Mouse (Mus musculus): ENCODE data around the gene Krtap3-1. TPM values are rescaled to one million over a fixed set of nuclear protein-coding genes. Genes with fewer than 3 reads are reported as not detected.

The Krtap3-1 gene
- not detected in 2 replicates for polyA plus RNA-seq (2015; fragmentation: Nextera tagmentation; extraction: Ambion mirVana)

GRCm38 (mm10) chr11:99566530-99566929 lies at the start of gene Krtap3-1:
Gene Krtap3-1 (minus strand): TSS chr11:99566630.

GRCm38 (mm10) chr11:99614796-99615363 lies 48.5 kb upstream of the Krtap3-1 start, which contains the start of gene Krtap2-4:
Gene Krtap2-4 (minus strand): TSS chr11:99614846.

GRCm38 (mm10) chr11:99610089-99610488 lies 43.7 kb upstream of the Krtap3-1 start, which contains the start of gene Gm11937:
Gene Gm11937 (minus strand): TSS chr11:99610189.

GRCm38 (mm10) chr11:99603208-99603607 lies 36.8 kb upstream of the Krtap3-1 start, which contains the start of gene Gm11938:
Gene Gm11938 (minus strand): TSS chr11:99603308.

GRCm38 (mm10) chr11:99597742-99598141 lies 31.3 kb upstream of the Krtap3-1 start, which contains the start of gene Krtap9-3:
Gene Krtap9-3 (minus strand): TSS chr11:99598105.

DNA sequence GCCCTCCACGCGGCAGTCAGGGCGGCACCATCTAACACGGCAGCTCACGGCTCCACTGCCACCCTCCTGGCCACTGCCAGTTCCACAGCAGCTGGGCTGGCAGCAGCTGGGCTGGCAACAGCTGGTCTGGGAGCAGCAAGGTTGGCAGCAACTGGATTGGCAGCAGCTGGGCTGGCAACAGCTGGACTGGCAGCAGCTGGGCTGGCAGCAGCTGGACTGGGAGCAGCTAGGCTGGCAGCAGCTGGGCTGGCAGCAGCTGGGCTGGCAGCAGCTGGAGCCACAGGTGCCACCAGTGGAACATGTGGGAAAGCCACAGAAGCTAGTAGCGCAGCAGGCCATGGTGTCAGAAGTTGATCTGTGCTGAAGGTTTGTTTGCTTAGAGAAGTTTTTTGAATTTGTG lies 24.6 kb upstream of the Krtap3-1 start, which contains the start of gene Krtap1-3:
Krtap1-3 (minus strand) TSS at position 359 of the 400 bp plus-strand sequence.

DNA sequence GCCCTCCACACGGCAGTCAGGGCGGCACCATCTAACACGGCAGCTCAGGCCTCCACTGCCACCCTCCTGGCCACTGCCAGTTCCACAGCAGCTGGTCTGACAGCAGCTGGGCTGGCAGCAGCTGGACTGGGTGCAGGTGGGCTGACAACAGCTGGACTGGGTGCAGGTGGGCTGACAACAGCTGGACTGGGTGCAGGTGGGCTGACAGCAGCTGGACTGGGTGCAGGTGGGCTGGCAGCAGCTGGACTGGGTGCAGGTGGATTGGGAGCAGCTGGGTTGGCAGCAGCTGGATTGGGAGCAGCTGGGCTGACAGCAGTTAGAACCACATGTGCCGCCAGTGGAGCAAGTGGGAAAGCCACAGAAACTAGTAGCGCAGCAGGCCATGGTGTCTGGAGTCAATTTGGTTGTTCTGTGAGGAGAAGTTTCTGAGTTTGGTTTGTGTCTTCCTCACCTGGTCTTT lies 16.8 kb upstream of the Krtap3-1 start, which contains the start of gene Krtap1-4:
Krtap1-4 (minus strand) TSS at position 410 of the 460 bp plus-strand sequence.

GRCm38 (mm10) chr11:99580636-99581035 lies 14.2 kb upstream of the Krtap3-1 start, which contains the start of gene Krtap1-5:
Gene Krtap1-5 (minus strand): TSS chr11:99581016.

DNA sequence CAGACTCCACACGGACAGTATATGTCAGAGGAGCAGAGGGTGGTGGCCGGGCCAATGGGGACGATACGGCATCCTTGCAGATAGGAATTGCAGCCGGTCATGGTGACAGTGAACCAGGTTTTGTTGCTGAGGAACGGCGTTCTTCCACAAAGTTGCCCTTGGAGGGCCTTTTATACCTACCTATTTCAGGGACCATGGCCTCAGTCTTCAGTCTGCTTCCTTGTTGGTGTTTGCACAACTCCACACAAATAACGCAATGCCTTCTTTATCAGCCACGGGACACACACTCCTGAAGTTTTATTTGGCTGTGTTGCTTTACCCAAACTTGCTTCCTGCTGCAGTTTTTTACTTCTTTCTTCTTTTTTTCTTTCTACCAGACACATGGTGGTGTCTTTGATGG lies 7.1 kb downstream of the Krtap3-1 start, which contains the start of gene Gm11939:
Gm11939 (minus strand) TSS at position 101 of the 400 bp plus-strand sequence.

DNA sequence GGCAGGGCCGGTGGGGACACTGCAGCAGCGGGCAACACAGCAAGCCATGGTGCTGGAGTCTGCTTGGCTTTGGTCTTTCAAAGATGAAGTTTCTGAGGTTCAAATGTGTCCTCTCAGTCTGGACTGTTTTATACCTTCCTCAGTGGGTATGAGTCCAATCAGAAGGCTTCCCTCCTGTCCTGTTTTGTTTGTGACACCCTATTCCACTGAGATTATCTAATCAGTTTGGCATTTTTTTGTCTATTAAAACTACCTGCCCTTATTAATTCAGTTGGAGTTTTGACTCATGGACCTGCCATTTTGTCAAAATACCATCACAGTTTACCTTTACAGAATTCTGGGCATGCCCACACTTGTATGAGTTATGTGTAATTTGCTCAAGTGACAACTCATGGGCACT lies 9.7 kb downstream of the Krtap3-1 start, which contains the start of gene Krtap3-2:
Krtap3-2 (minus strand) TSS at position 101 of the 400 bp plus-strand sequence.

GRCm38 (mm10) chr11:99550765-99551164 lies 15.7 kb downstream of the Krtap3-1 start, which contains the start of gene Krtap3-3:
Gene Krtap3-3 (minus strand): TSS chr11:99550865.

DNA sequence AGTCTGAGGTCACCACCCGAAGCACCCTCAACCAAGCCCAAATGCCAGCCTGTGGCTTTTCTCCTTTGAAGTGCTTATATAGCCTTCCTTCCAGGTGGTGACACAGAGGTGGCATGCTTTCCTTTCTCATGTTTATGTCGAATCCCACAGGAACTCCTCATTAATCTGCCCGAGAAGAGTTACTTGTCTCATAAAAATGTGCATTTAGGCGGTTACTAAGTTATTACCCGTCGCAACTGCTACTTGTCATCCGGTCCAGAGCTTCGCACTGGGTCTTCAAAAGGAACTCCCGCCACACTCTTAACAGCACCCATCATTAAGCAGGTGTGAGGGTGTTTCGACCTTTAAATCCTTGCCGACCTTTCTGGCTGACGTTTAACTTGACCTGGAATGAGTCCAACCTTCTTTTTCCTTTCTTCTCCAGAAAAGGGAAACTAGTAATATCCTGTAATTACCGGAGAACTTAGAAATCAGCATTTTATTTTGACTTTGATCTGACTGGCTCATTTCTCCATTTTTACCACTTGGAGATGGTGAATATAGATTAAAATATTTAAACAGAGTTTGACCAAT lies 45.1 kb downstream of the Krtap3-1 start, which contains the start of gene Krt39:
Krt39 (minus strand) TSS at position 51 of the 573 bp plus-strand sequence.

Other genes with a start within 250 kb of the Krtap3-1 start
- not detected in 2 replicates for gene Krt25, start 243.7 kb downstream of the Krtap3-1 start, polyA plus RNA-seq (2015; fragmentation: Nextera tagmentation; extraction: Ambion mirVana)
- gene Krt26, start 228.7 kb downstream of the Krtap3-1 start, polyA plus RNA-seq (2015; fragmentation: Nextera tagmentation; extraction: Ambion mirVana) = not detected in 2 replicates
- gene Krt27, start 215.5 kb downstream of the Krtap3-1 start, polyA plus RNA-seq (2015; fragmentation: Nextera tagmentation; extraction: Ambion mirVana) = not detected in 2 replicates
- gene Krt28, start 191.7 kb downstream of the Krtap3-1 start, polyA plus RNA-seq (2015; fragmentation: Nextera tagmentation; extraction: Ambion mirVana) = not detected in 2 replicates
- 12.9 and 155 TPM in 2 replicates for gene Krt10, start 177.3 kb downstream of the Krtap3-1 start, polyA plus RNA-seq (2015; fragmentation: Nextera tagmentation; extraction: Ambion mirVana)
- 2.1 TPM in 1 of 2 replicates, not detected in the other for gene Krt12, start 144.4 kb downstream of the Krtap3-1 start, polyA plus RNA-seq (2015; fragmentation: Nextera tagmentation; extraction: Ambion mirVana)
- gene Krt20, start 128.5 kb downstream of the Krtap3-1 start, polyA plus RNA-seq (2015; fragmentation: Nextera tagmentation; extraction: Ambion mirVana) = 0.13 TPM in 1 of 2 replicates, not detected in the other
- 3.5 TPM in 1 of 2 replicates, not detected in the other for gene Krt23, start 73.5 kb downstream of the Krtap3-1 start, polyA plus RNA-seq (2015; fragmentation: Nextera tagmentation; extraction: Ambion mirVana)
- gene Krt39, start 45.3 kb downstream of the Krtap3-1 start, polyA plus RNA-seq (2015; fragmentation: Nextera tagmentation; extraction: Ambion mirVana) = not detected in 2 replicates
- not detected in 2 replicates for gene Krt40, start 23.5 kb downstream of the Krtap3-1 start, polyA plus RNA-seq (2015; fragmentation: Nextera tagmentation; extraction: Ambion mirVana)
- gene Krtap3-3, start 15.8 kb downstream of the Krtap3-1 start, polyA plus RNA-seq (2015; fragmentation: Nextera tagmentation; extraction: Ambion mirVana) = not detected in 2 replicates
- gene Krtap3-2, start 9.8 kb downstream of the Krtap3-1 start, polyA plus RNA-seq (2015; fragmentation: Nextera tagmentation; extraction: Ambion mirVana) = not detected in 2 replicates
- gene Gm11939, start 7.2 kb downstream of the Krtap3-1 start, polyA plus RNA-seq (2015; fragmentation: Nextera tagmentation; extraction: Ambion mirVana) = not detected in 2 replicates
- gene Krtap1-5, start 14.4 kb upstream of the Krtap3-1 start, polyA plus RNA-seq (2015; fragmentation: Nextera tagmentation; extraction: Ambion mirVana) = not detected in 2 replicates
- not detected in 2 replicates for gene Krtap1-4, start 17.0 kb upstream of the Krtap3-1 start, polyA plus RNA-seq (2015; fragmentation: Nextera tagmentation; extraction: Ambion mirVana)
- gene Krtap1-3, start 24.7 kb upstream of the Krtap3-1 start, polyA plus RNA-seq (2015; fragmentation: Nextera tagmentation; extraction: Ambion mirVana) = not detected in 2 replicates
- gene Krtap9-3, start 31.5 kb upstream of the Krtap3-1 start, polyA plus RNA-seq (2015; fragmentation: Nextera tagmentation; extraction: Ambion mirVana) = not detected in 2 replicates
- gene Gm11938, start 36.7 kb upstream of the Krtap3-1 start, polyA plus RNA-seq (2015; fragmentation: Nextera tagmentation; extraction: Ambion mirVana) = not detected in 2 replicates
- not detected in 2 replicates for gene Gm11937, start 43.6 kb upstream of the Krtap3-1 start, polyA plus RNA-seq (2015; fragmentation: Nextera tagmentation; extraction: Ambion mirVana)
- not detected in 2 replicates for gene Krtap2-4, start 48.2 kb upstream of the Krtap3-1 start, polyA plus RNA-seq (2015; fragmentation: Nextera tagmentation; extraction: Ambion mirVana)
- not detected in 2 replicates for gene Gm11562, start 53.8 kb upstream of the Krtap3-1 start, polyA plus RNA-seq (2015; fragmentation: Nextera tagmentation; extraction: Ambion mirVana)
- gene Krtap4-1, start 61.6 kb upstream of the Krtap3-1 start, polyA plus RNA-seq (2015; fragmentation: Nextera tagmentation; extraction: Ambion mirVana) = not detected in 2 replicates
- not detected in 2 replicates for gene Krtap4-2, start 68.5 kb upstream of the Krtap3-1 start, polyA plus RNA-seq (2015; fragmentation: Nextera tagmentation; extraction: Ambion mirVana)
- gene Krtap4-7, start 77.5 kb upstream of the Krtap3-1 start, polyA plus RNA-seq (2015; fragmentation: Nextera tagmentation; extraction: Ambion mirVana) = not detected in 2 replicates
- not detected in 2 replicates for gene Gm11555, start 83.6 kb upstream of the Krtap3-1 start, polyA plus RNA-seq (2015; fragmentation: Nextera tagmentation; extraction: Ambion mirVana)
- not detected in 2 replicates for gene Gm11563, start 92.3 kb upstream of the Krtap3-1 start, polyA plus RNA-seq (2015; fragmentation: Nextera tagmentation; extraction: Ambion mirVana)
- not detected in 2 replicates for gene Krtap4-6, start 99.3 kb upstream of the Krtap3-1 start, polyA plus RNA-seq (2015; fragmentation: Nextera tagmentation; extraction: Ambion mirVana)
- gene Gm14190, start 124.1 kb upstream of the Krtap3-1 start, polyA plus RNA-seq (2015; fragmentation: Nextera tagmentation; extraction: Ambion mirVana) = not detected in 2 replicates
- not detected in 2 replicates for gene Gm14180, start 167.7 kb upstream of the Krtap3-1 start, polyA plus RNA-seq (2015; fragmentation: Nextera tagmentation; extraction: Ambion mirVana)
- gene Gm11595, start 206.3 kb upstream of the Krtap3-1 start, polyA plus RNA-seq (2015; fragmentation: Nextera tagmentation; extraction: Ambion mirVana) = not detected in 2 replicates
- not detected in 2 replicates for gene Krtap4-8, start 214.1 kb upstream of the Krtap3-1 start, polyA plus RNA-seq (2015; fragmentation: Nextera tagmentation; extraction: Ambion mirVana)
- not detected in 2 replicates for gene Krtap4-9, start 218.6 kb upstream of the Krtap3-1 start, polyA plus RNA-seq (2015; fragmentation: Nextera tagmentation; extraction: Ambion mirVana)
- not detected in 2 replicates for gene Gm11596, start 226.8 kb upstream of the Krtap3-1 start, polyA plus RNA-seq (2015; fragmentation: Nextera tagmentation; extraction: Ambion mirVana)
- gene Gm11569, start 232.3 kb upstream of the Krtap3-1 start, polyA plus RNA-seq (2015; fragmentation: Nextera tagmentation; extraction: Ambion mirVana) = not detected in 2 replicates
- not detected in 2 replicates for gene Gm11554, start 237.8 kb upstream of the Krtap3-1 start, polyA plus RNA-seq (2015; fragmentation: Nextera tagmentation; extraction: Ambion mirVana)
- not detected in 2 replicates for gene Krtap4-13, start 243.3 kb upstream of the Krtap3-1 start, polyA plus RNA-seq (2015; fragmentation: Nextera tagmentation; extraction: Ambion mirVana)
- not detected in 2 replicates for gene Gm11564, start 249.0 kb upstream of the Krtap3-1 start, polyA plus RNA-seq (2015; fragmentation: Nextera tagmentation; extraction: Ambion mirVana)